Mouse (Mus musculus) E14TG2a.4 (cell line): ENCODE measurements at regions not wholly inside any gene's neighbourhood (a gene's known extent, or its start where the extent isn't known, plus 50 kb on each side); places are given as distances from the start of the nearest gene placed in this dataset.

ENCODE experiments used
- CTCF ChIP-seq: conservative IDR thresholded peaks from 2 replicates; pipeline ENCODE4 v1.5.1; 2014; ENCODE audit warnings: low read length
- NANOG ChIP-seq: IDR thresholded peaks from 2 replicates; pipeline ENCODE4 v1.6.1; 2014; ENCODE audit warnings: borderline replicate concordance, low read length, mixed read lengths

DNA sequence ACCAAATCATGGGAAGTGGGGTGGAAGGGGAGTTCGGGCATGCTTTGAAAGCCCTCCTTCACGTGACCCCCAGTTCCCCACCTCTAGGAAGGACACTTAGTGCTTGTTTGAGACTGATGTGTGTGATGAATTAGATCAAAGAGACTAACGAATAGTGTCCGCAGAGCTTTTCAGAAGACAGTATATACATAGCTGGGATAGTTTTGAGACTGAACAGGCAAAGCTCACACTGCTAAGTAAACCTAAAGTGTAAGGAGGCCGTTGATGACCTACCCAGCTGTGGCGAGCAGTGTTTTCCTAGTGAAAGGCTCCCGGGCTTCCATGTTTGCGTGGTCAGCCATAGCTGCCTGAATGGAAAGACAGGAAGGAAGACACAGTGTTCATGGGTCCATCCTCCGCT lies 288.3 kb upstream of the Zfp507 start:
- TF ChIP-seq CTCF (no peak), NANOG (no peak)
